Mouse (Mus musculus) liver, embryonic 11.5 days (tissue): Measurements from ENCODE around the gene Bbs12. TPM values are rescaled to one million over a fixed set of nuclear protein-coding genes. Genes with fewer than 3 reads are reported as not detected.

Source experiments
- ATAC-seq: fragments of 200-750 bp; cut with Nextera tagmentation; replicated peaks from 2 replicates; pipeline ENCODE4 v1.8.0; 2017; ENCODE audit warnings: moderate number of reproducible peaks, mild to moderate bottlenecking, moderate TSS enrichment, moderate library complexity; ENCODE audit not compliant: low FRiP score
- DNase-seq: peaks from one replicate; pipeline ENCODE4 v3.0.0-alpha.2; 2017; ENCODE audit warnings: low spot score
- H3K27ac ChIP-seq: fragments of 300-500 bp; sonication (generic); 2 replicates; pipeline ENCODE4 v1.5.1; 2014; ENCODE audit warnings: mild to moderate bottlenecking, low read depth, low read length, control low read depth
- H3K27me3 ChIP-seq: fragments of 300-500 bp; sonication (generic); replicated peaks from 2 replicates; pipeline ENCODE4 v1.6.1; 2014; ENCODE audit warnings: low read length, mixed read lengths; ENCODE audit not compliant: control insufficient read depth, insufficient read depth
- H3K36me3 ChIP-seq: fragments of 300-500 bp; sonication (generic); 2 replicates; pipeline ENCODE4 v1.6.1; 2014; ENCODE audit warnings: mild to moderate bottlenecking, low read length, moderate library complexity, mixed read lengths; ENCODE audit not compliant: control insufficient read depth, insufficient read depth
- H3K4me1 ChIP-seq: fragments of 300-500 bp; sonication (generic); replicated peaks from 2 replicates; pipeline ENCODE4 v1.6.1; 2014; ENCODE audit warnings: low read length, mixed read lengths; ENCODE audit not compliant: control insufficient read depth, insufficient read depth
- H3K4me2 ChIP-seq: fragments of 300-500 bp; sonication (generic); 2 replicates; pipeline ENCODE4 v1.6.1; 2014; ENCODE audit warnings: mild to moderate bottlenecking, control low read depth, moderate library complexity
- H3K4me3 ChIP-seq: fragments of 300-500 bp; sonication (generic); 2 replicates; pipeline ENCODE4 v1.5.1; 2014; ENCODE audit warnings: low read depth, low read length, control low read depth
- H3K9ac ChIP-seq: fragments of 300-500 bp; sonication (generic); 2 replicates; pipeline ENCODE4 v1.6.1; 2014; ENCODE audit warnings: low read depth, low read length, control low read depth
- H3K9me3 ChIP-seq: fragments of 300-500 bp; sonication (generic); 2 replicates; pipeline ENCODE4 v1.6.1; 2016; ENCODE audit warnings: low read length, inconsistent platforms, mixed read lengths; ENCODE audit not compliant: control insufficient read depth
- WGBS: fragments of 180-500 bp; shearing (Covaris S2); extraction: QIAGEN DNeasy Blood & Tissue Kit; methylation state at CpG from one replicate; pipeline ENCODE4 v1.1.7; 2014; 5-methylcytosine and 5-hydroxymethylcytosine counted together
- polyA plus RNA-seq: library from polyadenylated mRNA; unstranded; fragments of >200 nt; fragmentation: Nextera tagmentation; extraction: Ambion mirVana; gene quantifications from 2 replicates; pipeline ENCODE4 v1.2.1, GENCODE M21; 2014

Bbs12 gene
- polyA plus RNA-seq, 1 experiment from 2014 or later: 9.2 TPM

DNA sequence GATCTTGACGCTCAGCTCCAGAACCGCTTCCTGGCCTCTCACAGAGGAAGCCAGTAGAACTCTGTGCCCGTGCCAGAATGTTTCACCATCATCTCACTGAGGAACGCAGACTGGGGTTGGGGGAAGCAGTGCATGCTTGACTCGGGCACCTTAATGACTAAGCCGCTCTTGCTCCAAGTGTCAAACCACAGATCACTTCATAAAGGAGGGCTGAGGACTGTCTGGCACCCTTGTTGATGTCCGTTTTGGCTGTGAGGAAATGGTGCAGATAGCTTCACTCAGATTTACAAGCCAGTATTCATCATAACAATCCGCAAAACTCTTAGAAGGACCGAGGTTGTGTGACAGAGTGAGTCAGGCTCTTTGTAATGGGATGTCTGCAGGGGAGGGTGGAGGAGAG, 48.4 kb downstream of the Bbs12 start:
- 65% methylated on average over 9 of the region's 9 CpGs for WGBS
- Histone ChIP-seq H3K27me3 (no peaks in the 10 kb centered on the region), H3K4me2 (no peak overlapping the region), H3K27ac (no peak overlapping the region), H3K36me3 (no peaks in the 10 kb centered on the region), H3K9ac (no peak overlapping the region), H3K4me1 (no peaks in the 10 kb centered on the region), H3K4me3 (no peak overlapping the region), H3K9me3 (no peaks in the 10 kb centered on the region)
- no peak for ATAC-seq
- DNase-seq: no peak

DNA sequence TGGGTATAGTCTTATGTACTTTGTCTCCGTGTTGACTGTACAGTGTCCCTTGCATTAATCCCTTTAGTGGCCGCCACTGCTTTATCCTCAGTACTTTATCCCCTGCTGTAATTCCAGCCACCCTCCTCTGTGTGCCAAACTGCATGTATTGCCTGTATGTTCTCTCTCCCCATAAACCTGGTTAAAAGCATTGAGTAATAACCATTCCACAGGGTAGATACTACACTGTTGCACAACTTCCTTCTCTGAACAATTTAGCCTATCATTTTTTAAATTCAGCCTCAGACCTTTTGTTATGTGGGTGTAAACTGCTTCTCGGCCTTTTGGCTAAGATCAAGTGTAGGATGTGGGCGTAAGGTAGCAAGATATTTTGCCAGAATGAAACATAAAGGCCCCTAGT, 52.8 kb downstream of the Bbs12 start:
- no peaks in the 10 kb centered on the region for H3K27me3 ChIP-seq
- H3K27ac ChIP-seq: no peak overlapping the region
- DNase-seq (no peak), ATAC-seq (no peak)
- H3K4me3 ChIP-seq: no peak overlapping the region
- H3K4me2 ChIP-seq: no peak overlapping the region
- no peaks in the 10 kb centered on the region for H3K4me1 ChIP-seq
- WGBS: 77% methylated on average over 4 of the region's 4 CpGs
- H3K36me3 ChIP-seq: no peaks in the 10 kb centered on the region
- no peaks in the 10 kb centered on the region for H3K9me3 ChIP-seq
- no peak overlapping the region for H3K9ac ChIP-seq

DNA sequence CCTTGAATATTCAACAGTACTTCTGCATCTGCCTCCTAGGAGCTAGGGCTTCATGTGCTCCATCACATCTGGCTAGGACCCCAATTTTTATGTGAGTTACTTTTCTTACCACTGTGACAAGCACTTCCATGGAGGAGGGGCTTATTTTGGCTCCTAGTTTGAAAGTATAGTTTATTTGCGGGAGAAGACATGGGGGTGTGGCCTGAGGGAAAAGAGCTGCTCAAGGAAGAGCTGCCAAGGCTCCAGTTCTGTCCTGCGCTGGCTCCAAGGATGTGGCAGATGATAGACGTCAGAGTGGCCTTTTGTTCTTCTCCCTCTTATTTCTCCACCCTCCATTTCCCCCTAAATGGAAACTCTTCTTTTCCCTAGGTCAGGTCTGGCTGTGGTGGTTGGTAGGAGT, 53.6 kb downstream of the Bbs12 start:
- ATAC-seq (no peak), DNase-seq (no peak)
- no peaks in the 10 kb centered on the region for H3K9me3 ChIP-seq
- no peak overlapping the region for H3K4me2 ChIP-seq
- H3K4me3 ChIP-seq: no peak overlapping the region
- H3K27ac ChIP-seq: no peak overlapping the region
- H3K36me3 ChIP-seq: no peaks in the 10 kb centered on the region
- H3K4me1 ChIP-seq: no peaks in the 10 kb centered on the region
- no peak overlapping the region for H3K9ac ChIP-seq
- H3K27me3 ChIP-seq: no peaks in the 10 kb centered on the region
- 52% methylated on average over 3 of the region's 3 CpGs for WGBS

DNA sequence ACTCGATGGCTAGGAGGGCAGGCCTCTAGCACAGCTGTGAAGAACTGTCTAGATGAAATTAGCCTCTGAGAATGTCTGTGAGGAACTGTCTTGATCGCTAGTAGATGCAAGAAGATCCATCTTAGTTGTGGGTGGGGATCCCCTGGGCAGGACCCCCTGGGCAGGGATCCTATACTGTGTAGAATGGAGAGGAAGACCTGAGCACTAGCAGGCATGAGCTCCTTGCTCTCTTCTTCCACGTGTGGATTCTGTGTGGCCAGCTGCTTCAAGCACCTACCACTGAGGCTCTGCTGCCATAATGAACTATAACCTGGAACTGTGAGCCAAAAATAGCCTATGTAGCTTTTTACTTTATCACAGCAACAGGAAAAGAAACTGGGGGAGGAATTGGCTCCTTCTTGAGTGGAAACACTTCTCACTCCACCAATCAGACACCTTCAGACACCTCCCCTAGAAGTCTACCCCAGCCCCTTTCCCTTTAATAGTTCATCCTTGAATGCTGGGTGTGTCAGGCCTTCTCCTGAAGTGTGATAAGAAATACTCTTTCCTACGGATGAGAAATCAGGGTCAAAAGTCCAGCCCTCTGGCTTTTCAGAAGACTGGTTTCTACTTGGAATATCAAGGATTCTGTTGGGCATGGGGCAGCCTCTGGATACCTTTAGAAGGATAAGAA, 54.2 kb downstream of the Bbs12 start:
- no peak for ATAC-seq
- Histone ChIP-seq H3K4me2 (no peak overlapping the region), H3K27me3 (no peaks in the 10 kb centered on the region), H3K4me3 (no peak overlapping the region), H3K36me3 (no peaks in the 10 kb centered on the region), H3K27ac (no peak overlapping the region), H3K9me3 (no peaks in the 10 kb centered on the region), H3K4me1 (no peaks in the 10 kb centered on the region), H3K9ac (no peak overlapping the region)
- no peak for DNase-seq
- 51% methylated on average over 4 of the region's 4 CpGs for WGBS

DNA sequence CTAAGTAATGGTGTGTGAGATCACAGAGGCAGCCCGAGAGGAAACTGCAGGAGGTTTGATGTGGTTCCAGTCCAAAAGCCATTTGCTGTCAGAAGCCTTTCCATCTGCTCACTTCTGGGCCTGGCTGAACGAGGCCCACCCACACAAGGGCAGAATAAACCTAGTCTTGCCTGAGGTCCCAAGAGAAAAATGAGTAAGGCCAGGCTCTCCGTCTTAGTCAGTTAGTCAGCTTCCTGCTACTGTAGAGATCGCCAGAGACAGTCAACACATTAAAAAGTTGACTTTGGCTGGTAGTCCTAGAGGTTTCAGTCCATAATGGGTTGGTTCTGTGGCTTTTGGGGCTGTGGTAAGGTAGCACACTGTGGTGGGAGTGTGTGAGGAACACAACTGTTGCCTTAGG, 58.1 kb downstream of the Bbs12 start:
- H3K4me1 ChIP-seq: no peaks in the 10 kb centered on the region
- no peaks in the 10 kb centered on the region for H3K27me3 ChIP-seq
- ATAC-seq (no peak), DNase-seq (no peak)
- no peaks in the 10 kb centered on the region for H3K36me3 ChIP-seq
- no peak overlapping the region for H3K4me2 ChIP-seq
- H3K9me3 ChIP-seq: no peaks in the 10 kb centered on the region
- WGBS: 69% methylated on average over 4 of the region's 4 CpGs
- H3K4me3 ChIP-seq: no peak overlapping the region
- no peak overlapping the region for H3K9ac ChIP-seq
- H3K27ac ChIP-seq: no peak overlapping the region

Other genes starting within 250 kb of the Bbs12 start
- gene Adad1, start 249.0 kb upstream of the Bbs12 start, polyA plus RNA-seq: 0.21 and 0.36 TPM in 2 replicates
- 0.18 and 0.32 TPM in 2 replicates for gene Il2, start 186.6 kb upstream of the Bbs12 start, polyA plus RNA-seq
- not detected in 2 replicates for gene Il21, start 79.9 kb upstream of the Bbs12 start, polyA plus RNA-seq
- gene Cetn4, start 154 bp downstream of the Bbs12 start, polyA plus RNA-seq: 2.2 and 2.4 TPM in 2 replicates
- gene Fgf2, start 35.8 kb downstream of the Bbs12 start, polyA plus RNA-seq: 0.26 and 0.44 TPM in 2 replicates
- gene Spata5, start 107.3 kb downstream of the Bbs12 start, polyA plus RNA-seq: 41.2 and 52.8 TPM in 2 replicates
- 8.5 and 11.5 TPM in 2 replicates for gene Nudt6, start 107.7 kb downstream of the Bbs12 start, polyA plus RNA-seq